Mouse (Mus musculus): Measurements from ENCODE around the gene Fahd1.

The Fahd1 gene

DNA sequence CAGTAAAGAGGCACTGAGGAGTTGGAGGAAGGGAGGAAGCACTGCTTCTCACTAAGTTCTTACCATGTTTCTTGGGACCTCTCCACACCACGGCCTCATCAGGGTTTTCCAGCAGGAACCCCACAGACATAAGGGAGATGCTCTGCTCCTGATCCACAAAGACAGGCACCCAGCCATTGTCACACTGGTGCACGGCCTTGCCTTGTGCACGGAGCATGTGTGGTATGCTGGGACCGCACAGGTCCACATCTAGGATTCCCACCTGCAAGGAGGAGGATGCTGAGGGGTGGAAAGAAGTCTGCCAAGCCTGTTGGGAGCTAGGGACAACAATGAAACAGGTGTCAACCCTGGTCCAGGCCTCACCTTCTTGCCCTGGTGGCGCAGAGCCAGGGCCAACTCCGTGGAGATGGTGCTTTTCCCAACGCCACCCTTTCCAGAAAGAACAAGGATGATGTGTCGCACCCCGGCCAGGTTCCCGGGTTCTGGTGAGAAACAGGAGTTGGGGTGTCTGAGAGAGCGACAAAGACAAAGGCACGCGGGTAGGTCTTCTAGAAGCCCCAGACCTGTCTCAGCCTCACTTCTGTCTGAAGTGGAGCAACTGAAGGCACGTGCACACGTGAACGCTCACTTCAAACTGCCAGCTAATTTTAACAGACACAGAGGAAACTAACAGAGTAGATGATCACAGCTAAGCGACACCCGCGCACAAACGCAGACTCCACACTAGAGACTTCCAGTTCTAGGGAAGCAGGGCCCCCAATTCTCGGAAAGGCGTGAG is 35.4 kb upstream of the Fahd1 start:
- no peak for DNase-seq (ENCODE audit: low read depth)

GRCm38 (mm10) chr17:24884391-24884790 is 34.2 kb upstream of the Fahd1 start:
- no peak for DNase-seq (ENCODE audit: low read depth)

GRCm38 (mm10) chr17:24881738-24882440 is 31.7 kb upstream of the Fahd1 start:
- DNase-seq (ENCODE audit: low read depth): peak; percentile 62

DNA sequence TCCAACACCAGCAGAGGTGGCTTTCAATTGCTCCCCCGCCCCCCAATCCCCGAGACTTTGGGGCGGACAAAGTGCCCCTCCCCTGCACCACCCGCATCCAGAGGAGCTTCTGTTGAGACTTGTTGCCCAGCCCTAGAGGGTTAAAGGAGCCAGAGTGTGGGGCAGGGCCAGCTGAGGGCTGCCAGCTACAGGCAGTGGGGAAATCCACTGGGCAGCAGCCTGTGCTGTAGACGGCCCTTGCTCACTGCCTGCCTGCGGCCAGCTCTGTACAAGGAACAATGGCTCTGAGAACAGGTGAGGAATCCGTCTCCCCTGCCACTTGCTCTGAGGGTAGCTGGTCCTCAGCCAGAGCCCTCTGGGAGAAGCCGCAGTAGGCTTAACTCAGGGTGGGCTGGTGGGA is 28.4 kb upstream of the Fahd1 start:
- DNase-seq (ENCODE audit: low read depth): no peak

GRCm38 (mm10) chr17:24878117-24878397 is 27.9 kb upstream of the Fahd1 start:
- DNase-seq (ENCODE audit: low read depth): no peak

GRCm38 (mm10) chr17:24877336-24878116 is 27.4 kb upstream of the Fahd1 start:
- DNase-seq (ENCODE audit: low read depth): no peak

DNA sequence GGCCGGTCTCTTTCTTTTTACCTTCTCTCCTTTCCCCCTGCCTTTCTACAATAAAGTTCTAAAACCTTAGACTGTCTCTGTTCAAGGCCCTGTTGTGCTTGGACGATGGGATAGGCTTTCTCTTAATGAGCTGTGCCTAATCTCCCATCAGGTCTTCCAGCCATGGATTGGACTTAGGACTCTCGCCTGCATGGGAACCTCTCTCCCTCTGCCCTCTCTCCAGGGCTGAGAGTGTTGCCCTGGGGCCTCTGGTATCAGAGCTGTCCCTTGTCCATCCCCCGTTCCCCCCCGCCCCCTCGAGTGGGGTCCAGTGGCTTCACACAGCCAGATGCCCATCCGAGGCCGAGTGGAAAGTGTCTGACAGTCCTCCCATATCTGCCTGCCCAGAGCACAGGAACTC is 24.8 kb upstream of the Fahd1 start:
- no peak for DNase-seq (ENCODE audit: low read depth)

DNA sequence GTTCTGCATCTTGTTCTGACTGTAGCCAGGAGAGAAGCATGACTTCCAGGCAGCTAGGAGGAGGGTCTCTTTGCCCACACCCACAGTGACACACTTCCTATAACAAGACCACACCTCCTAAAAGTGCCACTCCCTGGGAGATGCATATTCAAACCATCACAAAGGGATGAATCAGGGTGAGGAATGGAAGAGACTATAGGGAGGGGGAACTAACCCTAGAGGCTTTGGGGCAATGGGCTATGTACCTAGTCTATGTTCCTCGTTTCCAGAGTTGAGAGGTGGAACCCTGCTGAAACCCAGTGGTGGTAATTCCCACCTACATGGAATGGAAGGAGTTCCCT is 24.2 kb upstream of the Fahd1 start:
- DNase-seq (ENCODE audit: low read depth): no peak

- DNase-seq (ENCODE audit: low read depth): no peak
Measured at GRCm38 (mm10) chr17:24873695-24874404, 23.7 kb upstream of the Fahd1 start.

DNA sequence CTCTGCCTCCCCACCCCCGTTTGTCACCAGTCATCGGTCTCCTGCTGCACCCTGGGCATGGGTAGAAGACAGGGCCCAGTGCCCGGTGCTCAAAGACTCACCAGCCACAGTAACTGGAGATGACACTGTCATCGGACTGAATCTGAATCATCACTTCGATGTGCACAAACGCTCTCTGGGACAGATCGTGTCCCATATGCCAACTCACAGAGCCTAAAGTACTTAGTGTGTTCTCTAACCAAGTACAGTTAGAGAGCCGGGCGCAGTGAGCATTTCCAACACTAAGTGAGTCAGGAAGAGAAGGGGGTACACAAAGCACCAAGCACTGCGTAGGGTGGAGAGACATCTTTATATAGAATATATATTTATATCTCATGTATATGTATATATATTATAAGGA is 17.8 kb upstream of the Fahd1 start:
- DNase-seq (ENCODE audit: low read depth): no peak

DNA sequence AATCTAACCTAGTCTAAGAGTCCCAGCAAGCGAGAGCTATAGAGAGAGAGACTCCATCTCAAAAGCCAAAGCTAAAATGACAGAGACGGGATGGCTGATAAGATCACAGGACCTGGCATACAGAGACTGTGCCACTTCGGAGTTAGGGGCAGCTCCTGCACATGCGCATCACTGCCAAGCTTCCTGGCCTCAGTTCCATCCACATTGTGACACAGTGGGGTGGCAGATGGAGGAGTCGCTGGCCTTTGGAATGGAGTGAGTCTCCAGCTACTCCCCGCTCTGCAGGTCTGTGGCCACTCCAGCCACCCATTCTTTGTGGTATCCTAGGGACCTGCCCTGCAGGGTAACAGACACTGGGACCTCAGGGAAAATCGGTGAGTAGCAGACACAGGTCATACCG is 15.6 kb upstream of the Fahd1 start, which contains the start of gene Igfals:
TSS of gene Igfals (plus strand) at position 222 of the 400 bp plus-strand sequence.
- no peak for DNase-seq (ENCODE audit: low read depth)

GRCm38 (mm10) chr17:24861785-24862184 is 11.6 kb upstream of the Fahd1 start:
- DNase-seq (ENCODE audit: low read depth): no peak

GRCm38 (mm10) chr17:24860076-24860475 is 9.9 kb upstream of the Fahd1 start:
- no peak for DNase-seq (ENCODE audit: low read depth)

GRCm38 (mm10) chr17:24858967-24859366 is 8.8 kb upstream of the Fahd1 start:
- no peak for DNase-seq (ENCODE audit: low read depth)

DNA sequence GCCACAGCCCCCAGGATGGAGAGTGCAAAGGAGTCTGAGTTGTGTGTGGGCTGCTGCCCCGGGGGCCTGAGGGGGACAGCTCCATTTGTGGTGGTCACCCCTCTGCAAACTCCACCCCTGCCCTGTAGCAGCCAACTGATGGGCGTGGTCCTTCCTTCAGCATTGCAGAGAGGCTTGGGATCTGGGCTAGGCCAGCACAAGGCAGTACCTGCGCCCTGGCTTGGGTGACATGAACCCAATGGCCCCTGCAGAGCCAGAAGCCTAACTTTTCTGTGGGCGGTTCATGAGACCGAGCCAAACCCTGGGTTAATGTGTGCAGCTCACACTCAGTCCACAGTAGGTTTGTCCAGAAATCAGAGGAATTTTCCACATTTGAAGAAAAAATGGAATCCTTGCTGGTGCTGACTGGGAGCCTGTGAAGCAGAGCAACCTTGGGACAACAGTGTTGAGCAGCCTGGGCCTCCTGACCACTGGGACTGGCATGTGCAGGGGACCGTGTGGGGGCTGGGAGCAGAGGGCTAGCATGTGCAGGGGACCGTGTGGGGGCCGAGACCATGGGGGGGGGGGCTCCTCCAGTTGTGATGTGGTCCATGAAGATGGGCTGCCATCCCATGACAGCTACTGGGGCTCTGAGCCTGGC is 7.8 kb upstream of the Fahd1 start:
- no peak for DNase-seq (ENCODE audit: low read depth)

- DNase-seq (ENCODE audit: low read depth): no peak
Measured at GRCm38 (mm10) chr17:24856589-24856988, 6.4 kb upstream of the Fahd1 start.

DNA sequence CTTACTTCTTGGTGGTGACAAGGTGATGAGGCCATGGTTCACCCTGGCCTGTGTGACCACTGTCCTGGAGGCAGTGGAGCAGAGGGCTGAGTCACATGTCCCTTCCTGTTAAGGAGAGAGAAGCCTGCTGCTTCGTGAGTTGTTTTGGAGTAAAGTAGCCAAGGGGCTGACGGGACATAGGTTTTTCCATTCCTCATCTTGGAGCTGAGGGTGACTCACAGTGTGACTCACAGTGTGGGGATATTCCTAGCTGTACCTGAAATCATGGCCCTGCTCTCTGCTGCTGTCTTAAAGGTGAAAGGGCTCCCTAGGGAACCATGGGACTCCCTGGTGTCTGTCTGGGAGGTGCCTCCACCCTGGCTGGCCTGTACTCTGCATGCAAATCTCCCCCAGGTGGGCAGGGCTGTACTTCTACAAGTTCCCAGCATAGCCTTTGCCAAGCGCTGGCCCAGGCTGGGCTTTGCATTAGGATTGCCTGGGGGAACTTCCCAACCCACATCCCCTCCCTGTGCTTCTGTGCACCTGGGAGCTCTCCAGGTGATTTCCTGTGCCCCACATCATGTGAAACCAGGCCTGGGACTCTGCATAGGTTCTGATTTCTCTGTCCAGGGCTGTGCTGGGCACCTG is 5.8 kb upstream of the Fahd1 start:
- no peak for DNase-seq (ENCODE audit: low read depth)

GRCm38 (mm10) chr17:24851381-24852125 is 1.4 kb upstream of the Fahd1 start:
- DNase-seq (ENCODE audit: low read depth): no peak

DNA sequence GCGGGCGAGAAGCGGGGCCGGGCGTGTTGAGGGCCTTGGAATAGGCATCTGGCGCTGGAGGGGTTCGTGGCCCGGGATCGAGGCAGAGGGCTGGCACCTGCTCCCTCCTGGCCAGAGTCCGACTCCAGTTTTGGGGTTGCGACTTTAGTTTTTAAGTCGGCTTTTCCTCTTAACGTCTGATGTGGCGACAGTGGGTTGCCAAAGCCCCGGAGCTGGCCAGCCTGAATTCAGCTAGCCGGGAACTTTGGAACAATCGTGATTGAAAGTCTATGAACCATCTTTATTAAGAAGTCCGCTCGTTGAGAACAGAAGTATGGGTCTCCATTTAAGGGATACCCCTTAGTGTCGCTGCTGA is 586 bp upstream of the Fahd1 start:
- no peak for DNase-seq (ENCODE audit: low read depth)

DNA sequence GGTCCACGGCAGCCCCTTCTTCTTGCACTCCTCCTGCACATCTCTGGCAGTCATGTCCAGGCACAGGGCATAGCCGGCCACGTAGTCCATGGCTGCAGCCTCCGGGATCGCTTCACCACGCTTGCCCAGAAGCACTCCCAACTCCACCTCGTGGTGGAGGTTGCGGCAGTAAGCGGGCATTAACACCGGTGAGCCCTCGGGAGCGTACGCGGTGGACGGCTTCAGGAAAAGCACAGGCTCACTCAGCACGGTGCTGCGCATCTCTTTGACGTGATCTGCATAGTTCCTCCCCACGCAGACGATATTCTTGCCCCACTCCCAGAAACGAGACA is 465 bp downstream of the Fahd1 start:
- DNase-seq (ENCODE audit: low read depth): peak; percentile 65

DNA sequence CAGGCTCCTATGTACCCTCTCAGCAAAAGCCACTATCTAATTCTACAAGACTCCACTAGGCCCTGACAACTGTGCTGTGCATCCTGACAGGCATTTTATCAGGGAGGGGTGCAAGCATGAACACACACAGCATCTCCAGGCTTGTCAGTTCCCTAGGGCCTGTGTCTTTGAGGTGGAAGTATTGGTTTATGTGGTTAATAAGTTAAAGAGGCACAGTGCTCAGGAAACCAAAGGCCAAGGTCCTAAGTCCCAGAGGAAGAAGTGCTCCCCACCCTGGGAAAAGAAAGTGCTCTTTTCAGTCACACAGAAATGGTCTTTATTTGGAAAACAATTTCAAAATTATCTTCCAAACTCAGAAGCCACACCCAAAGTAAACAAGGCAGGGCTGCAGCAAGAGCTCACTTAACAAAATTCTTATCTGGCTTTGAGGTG is 1.5 kb downstream of the Fahd1 start:
- no peak for DNase-seq (ENCODE audit: low read depth)

All from c-Kit-positive CD71-negative TER-119-negative erythroid progenitor cells, embryonic 14.5 days (primary cell).